Mouse (Mus musculus) left cerebral cortex, adult 9 months (tissue): ENCODE measurements around the gene Hsp90b1.
"Not testable (repeated sequence)": the region's sequence is repeated elsewhere in the genome, so short reads cannot be mapped to it uniquely, and the experiment has no call there.

Experiments
- DNase-seq, 2 experiments: peaks; one replicate each; pipeline ENCODE4 v3.0.0; 2022; ENCODE audit warnings: low spot score in 2 of 2

Gene Hsp90b1

DNA sequence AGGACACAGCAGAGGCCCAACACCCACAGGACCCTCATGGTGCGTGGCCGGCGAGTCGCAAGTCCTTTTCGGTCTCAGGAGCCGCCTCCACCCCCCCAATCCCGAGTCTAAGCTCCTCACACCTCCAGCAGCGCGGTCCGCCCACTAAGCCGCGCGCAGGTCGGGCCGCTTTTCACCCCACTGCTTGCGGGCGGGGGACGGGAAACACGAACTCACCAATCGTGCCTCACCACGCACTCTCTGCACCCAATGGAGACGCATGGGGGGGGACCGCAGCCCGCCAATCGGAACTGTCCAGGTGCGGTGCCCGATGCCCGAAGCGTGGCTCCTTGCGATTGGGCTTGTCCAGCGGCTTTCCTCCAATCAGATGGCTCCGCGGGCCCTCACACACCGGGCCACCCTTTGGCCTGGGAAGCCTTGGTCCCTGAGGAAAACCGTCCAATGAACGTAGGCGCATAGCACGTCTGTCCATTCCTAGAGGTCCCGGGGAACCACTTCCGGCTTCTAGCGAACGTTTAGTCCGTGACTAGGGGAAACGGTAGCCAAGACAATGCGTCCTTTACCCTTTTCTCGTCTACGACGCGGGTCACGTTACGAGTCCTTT lies at the start of gene Hsp90b1, which contains the start of gene Ttc41:
Hsp90b1 (minus strand) TSS at position 192 of the 604 bp plus-strand sequence.
Ttc41 (plus strand) TSS at position 494 of the 604 bp plus-strand sequence.
- peak; percentile 99 to 100 for DNase-seq

GRCm38 (mm10) chr10:86744306-86744705 lies 39.0 kb upstream of the Hsp90b1 start:
- no peak for DNase-seq

DNA sequence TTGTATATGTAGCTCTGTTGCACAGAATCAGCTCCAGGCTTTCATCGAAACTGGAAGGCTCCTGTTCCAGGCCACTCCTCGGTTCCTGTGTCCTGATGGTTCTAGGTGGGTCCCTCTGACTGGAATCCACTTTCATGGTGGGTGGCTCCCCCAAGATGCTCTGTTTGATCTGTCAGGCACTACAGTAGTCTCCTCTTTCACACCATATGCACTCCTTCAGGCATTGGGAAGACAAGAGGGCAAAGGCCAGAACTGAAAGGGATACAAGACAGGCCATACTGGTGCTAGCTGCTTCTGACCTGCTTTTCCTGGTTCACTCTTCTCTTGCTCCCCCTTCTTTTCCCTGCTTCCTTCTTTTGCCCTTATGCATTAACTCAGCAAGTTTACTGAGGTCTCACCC lies 37.6 kb upstream of the Hsp90b1 start:
- no peak for DNase-seq

DNA sequence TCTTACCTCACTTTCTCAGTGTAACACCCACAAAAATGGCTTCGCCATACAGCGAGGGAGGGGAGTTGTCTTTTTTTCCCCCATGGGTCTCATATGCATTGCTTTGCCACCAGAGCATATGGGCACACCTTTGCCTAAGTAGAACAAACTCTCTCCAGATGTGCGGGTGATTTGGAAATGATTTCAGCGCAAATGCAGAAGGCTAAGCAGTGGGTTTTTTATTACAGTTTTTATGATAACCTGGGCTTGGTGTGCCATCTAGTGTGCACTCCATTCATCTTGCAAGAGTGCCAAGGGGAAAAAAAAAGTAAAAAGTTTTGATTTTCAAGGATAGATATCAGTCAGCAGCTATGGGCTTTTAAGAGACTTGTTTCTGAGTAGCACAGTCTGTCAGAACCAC lies 29.7 kb upstream of the Hsp90b1 start:
- DNase-seq = no peak

DNA sequence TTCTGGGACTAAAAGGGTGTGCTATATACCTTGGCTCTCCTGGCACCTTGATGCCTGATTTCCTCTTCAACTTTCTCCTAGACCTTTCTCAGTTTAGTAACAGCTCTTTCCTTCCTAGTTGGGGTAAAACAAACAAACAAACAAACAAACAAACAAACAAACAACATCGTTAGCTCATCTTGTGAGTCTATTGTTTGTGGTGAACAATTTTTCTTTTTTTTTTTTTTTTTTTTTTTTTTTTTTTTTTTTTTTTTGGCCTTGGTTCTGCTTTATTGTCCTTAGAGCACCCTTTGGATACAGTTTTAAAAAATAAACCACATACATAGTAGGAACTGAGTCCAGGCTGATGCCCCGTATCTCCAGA lies 26.2 kb upstream of the Hsp90b1 start:
- DNase-seq = no peak

- peak in 1 of 2 experiments; percentile 90 for DNase-seq
Measured at GRCm38 (mm10) chr10:86730823-86731499, 25.7 kb upstream of the Hsp90b1 start.

DNA sequence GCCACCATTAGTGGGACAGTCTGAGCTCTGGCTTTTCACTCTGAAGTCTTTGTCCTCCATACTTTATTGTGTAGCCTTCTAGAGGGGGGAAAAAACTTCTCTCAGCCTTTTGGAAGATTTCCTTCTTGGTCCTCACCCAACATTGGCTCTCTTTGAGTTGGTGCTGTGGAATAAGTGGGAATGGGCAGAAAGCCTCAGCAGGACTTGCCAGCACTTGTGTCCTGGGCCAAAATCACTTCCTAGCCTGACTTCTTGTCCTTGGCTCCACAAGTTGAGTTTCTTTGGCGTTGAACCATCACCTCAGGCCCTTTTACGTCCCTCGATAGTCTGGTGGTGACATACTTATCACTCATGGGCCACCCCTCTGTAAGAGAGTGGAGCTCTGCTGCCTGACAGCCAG lies 22.9 kb upstream of the Hsp90b1 start:
- no peak for DNase-seq

GRCm38 (mm10) chr10:86727548-86727980 lies 22.3 kb upstream of the Hsp90b1 start:
- peak in 1 of 2 experiments; percentile 52 for DNase-seq

DNA sequence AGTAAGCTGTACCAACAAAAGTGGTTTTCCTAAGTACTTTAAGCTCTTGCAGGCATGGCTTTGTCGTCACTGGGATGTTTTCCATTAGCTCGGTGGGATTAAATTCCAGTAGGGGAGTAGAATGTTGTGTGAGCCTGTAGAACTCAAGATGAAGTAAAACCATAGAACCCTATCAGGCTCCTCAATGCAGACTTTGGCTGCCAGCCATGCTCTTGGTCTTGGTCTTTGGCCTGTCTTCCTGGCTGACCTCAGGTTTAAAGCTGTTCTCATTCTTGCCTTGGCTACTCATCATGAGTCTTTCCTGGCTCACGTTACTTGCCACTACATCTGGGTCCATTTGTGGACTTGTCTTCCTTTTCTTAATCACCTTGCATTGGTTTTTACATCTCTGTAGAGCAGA lies 6.8 kb upstream of the Hsp90b1 start:
- no peak for DNase-seq

- no peak for DNase-seq
Measured at GRCm38 (mm10) chr10:86707134-86707533, 1.8 kb upstream of the Hsp90b1 start.

- DNase-seq = no peak
Measured at GRCm38 (mm10) chr10:86705922-86706752, 828 bp upstream of the Hsp90b1 start.

DNA sequence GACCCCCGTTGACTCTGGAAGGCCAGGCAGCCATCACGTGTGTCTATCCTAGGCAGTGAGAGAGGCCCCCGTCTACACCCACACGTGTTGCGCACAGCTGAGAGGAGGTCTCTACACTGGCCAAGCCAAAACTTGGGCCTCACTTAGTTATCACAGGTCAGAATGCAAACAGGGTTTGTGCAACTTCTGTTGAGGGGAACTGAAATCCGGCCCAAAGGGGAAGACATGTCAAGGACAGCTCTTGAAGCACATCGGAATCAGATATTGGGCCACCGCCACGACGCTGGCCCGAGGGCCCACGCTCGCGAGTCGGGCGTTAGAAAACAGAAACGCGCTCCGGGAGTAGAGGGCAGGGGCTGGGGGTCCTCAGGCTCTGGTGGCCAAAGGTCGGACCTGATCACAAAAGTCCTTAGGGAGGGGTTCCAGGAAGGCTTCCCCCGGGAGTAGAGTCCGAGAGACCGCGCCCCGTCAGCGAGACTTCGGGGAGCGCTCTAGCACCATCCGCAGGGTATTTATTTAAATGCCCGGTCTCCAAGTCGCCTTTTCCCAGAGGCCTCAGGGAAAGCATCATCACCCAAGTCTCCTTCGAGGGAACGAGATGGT lies 619 bp downstream of the Hsp90b1 start:
- DNase-seq = peak in 1 of 2 experiments; percentile 31

DNA sequence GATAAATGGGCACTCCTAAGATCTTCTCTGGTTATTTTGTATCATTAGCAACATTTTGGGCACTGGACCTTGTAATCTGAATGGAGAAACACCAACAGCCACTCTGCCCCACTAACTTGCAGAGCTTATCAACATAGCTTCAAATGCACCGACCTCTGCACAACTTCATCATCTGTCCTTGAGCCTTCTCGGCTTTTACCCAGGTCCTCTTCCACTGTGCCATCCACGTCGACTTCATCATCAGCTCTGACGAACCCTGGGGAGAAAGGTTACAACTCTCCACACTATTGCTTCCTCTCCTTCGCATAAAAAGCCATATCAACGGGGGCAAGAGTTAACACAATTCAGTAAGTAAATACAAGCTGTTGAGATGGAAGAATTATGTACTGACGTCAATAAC lies 1.2 kb downstream of the Hsp90b1 start:
- DNase-seq = no peak

GRCm38 (mm10) chr10:86703375-86703774 lies 1.9 kb downstream of the Hsp90b1 start:
- DNase-seq = no peak

DNA sequence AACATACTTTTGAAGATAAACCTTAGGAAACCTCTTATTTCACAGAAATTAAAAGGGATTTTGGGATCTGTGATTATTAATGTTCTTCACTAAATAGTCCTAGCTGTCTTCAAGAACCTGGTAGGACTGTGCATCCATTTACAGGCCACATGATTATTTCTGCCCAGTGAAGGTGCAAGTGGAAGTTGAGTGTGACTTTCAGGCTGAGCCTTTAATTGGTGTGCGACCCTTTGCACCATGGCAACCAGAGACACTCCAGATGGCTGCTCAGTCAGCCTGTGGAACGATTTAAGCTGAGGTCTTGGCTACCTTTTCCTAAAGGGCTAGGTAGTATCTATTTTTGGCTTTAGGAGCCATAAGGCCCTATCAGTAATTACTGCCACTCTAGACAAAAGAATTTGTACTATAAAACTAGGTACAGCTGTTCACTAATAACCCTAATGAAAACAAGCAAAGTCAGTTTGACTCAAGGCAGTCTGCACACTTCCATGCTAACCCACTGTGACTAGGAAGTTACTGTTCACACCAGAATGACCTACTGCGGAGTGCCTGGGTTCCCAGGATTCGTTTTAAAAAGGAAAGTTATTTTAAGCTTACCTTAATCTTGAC lies 2.9 kb downstream of the Hsp90b1 start:
- no peak for DNase-seq

DNA sequence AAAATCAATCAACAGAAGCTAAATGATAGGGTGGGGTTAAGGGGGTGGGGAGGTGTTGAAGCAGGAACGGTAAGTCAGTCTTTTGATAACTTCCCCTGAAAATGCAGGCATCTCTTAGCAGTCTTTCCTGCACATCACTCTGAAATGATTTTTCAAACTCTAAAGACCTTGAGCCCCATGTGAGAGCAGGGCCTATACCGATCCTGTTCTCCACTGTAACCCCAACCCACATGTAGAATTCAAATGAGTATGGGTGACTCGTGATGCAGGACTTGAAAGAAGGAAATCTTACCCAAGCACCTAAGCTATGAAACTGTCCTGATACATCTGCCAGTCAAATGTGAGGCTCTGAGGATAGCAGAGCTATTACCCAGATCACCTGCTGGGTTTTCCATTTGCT lies 4.3 kb downstream of the Hsp90b1 start:
- DNase-seq = no peak

DNA sequence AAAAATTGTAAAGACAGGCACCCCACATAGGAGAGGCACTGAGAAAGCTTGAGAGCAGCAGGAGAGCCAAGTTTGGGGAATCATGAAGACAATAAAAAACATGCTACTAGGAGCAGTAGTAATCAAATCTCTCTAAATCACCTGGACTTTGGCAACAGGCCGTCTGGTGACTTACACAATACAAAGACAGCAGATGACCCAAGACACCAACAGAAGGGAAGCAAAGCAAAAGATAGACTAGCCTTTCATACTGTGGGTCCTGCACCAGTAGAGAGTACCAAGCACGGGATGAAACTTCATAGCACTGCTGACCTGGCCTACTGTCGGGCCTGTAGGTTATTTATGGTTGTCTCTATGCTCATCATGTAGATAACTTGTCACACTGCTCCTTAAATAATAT lies 5.1 kb downstream of the Hsp90b1 start:
- DNase-seq = no peak

GRCm38 (mm10) chr10:86686017-86686360 lies 19.3 kb downstream of the Hsp90b1 start:
- DNase-seq = not testable (repeated sequence)

GRCm38 (mm10) chr10:86685179-86686016 lies 19.9 kb downstream of the Hsp90b1 start:
- peak; percentile 56 to 83 for DNase-seq

GRCm38 (mm10) chr10:86684797-86685178 lies 20.5 kb downstream of the Hsp90b1 start:
- not testable (repeated sequence) for DNase-seq

GRCm38 (mm10) chr10:86670550-86670949 lies 34.8 kb downstream of the Hsp90b1 start:
- DNase-seq = not testable (repeated sequence)
